Mouse (Mus musculus) cerebellum, adult 11 months (tissue): ENCODE data around the gene Uvrag.

Experiments used
- DNase-seq: peaks from one replicate; pipeline ENCODE4 v3.0.0; 2022

Uvrag gene

DNA sequence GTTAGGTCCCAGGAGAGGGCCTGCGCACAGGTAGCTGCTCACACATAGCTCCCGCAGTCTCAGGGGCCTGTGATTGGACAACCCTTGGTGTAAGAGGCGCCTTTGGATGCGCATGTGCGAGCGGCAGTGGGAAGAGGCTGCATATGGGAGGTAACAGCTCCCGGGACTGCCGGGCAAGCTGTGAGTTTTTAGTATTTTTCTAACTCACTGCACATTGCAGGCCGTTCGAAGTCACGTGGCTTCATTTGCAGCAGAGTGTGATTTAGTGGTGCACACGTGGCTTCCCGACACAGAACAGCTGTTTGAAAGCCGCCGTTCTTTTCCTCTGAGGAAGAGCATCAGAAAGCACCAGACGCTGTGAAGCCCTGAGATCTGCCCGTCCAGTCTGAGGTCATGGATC is 125.5 kb downstream of the Uvrag start:
- peak; percentile 42 for DNase-seq

DNA sequence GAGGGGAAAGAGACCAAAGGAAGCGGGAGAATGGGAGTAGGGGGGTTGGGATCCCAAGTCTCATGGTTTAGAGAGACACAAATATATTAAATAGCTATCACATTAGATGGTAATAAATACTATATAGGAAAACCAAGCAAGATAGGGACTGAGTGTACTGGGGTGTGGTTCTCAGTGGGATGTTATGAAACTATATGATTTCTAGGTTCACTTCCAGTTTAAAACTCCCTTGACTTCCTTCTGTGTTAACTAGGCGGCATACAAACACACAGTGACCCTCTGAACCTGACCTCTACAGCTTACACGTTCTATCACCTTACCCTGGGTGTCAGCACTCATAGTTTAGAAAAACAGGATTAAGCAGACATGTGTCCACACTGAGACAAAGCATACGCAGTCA is 126.3 kb downstream of the Uvrag start:
- DNase-seq, result no peak

DNA sequence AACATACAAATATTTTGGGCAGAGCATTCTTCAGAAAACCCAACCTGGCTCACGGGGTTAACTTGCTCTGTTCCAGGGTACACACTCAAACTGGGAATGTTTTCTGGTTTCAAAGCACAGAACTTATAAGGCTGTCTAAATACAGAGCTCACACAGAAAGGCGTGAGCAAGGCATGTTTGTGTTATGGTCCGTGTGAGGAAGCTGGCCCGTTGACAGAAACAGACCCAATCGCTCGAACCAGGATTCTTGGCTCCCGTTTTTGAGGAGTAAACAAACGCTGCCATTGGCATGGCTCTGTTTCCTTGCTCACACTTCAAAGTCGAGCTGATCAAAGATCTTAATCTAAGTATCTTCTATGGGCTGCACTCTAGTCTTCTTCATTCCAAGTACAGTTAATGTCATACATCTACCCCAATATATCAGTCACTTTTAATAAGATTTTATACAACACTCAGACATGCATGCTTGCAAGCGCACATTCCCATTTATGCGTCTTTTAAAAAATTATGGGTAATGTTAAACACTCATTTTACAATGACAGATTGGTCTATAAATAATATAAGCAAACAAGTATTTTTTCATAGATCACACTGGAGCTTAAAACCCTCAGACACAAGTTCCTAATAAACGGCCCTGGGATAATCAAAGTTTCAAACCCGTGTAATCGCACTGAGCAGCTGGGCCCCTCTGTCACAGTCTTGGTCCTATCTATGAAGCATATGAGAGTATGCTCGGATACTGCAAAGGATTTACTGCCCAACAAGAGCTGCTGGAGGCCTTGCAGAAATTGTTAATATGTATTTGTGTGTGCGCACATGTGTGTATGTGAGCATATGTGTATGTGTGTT is 133.2 kb downstream of the Uvrag start:
- DNase-seq, result no peak

DNA sequence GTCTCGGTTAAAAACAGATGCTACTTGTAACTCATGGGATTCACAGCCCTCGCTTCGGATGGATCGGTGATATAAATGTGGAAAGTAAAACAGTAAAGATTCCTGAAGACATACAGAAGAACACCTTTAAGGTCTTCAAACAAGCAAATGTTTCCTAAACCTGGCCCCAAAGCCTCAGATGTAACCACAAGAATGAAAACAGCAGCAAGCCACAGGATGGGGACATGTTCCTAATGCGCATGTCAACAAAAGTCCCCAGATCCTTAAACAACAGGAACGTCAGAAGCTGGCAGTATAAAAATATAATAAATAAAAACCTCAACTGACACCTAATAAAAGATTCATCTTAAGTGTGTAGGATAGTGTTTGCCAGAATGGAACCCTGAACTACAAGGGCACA is 137.7 kb downstream of the Uvrag start:
- no peak for DNase-seq

DNA sequence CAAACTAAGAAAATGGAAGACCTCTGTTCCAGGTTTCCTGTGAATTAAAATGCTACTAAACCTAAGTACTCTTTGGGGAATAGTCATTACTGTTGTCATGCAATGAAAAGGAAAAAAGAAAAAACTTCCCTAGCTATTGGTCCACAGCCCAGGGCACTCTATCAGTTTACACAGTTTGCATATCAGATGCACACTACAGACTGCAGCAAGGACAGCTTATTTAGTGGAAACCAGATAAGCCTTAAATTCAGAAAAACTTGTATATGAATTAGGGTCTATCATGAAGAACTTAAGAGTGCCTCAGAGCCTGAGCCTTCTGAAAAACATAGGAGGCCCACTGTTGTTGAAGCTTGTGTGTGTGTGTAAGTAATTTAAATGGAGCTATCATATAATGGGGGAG is 142.2 kb downstream of the Uvrag start:
- DNase-seq, result no peak

DNA sequence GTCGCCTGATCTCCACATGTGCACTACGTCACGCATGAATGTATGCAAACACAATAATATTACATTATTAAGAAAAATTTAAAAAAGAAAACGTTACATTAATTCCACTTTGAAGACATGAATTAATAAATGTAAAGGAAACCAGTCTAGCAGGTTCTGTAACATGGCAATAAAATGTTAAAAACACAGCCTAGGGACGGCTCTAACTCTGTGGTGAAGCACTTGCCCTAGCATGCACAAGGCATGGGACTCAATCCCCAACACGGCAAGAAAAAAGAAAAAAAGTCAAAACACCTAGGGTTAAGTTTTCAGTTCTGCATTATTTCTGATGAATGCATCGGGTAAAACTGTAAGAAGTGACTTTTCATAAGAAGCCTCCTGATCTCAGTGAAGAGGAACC is 143.2 kb downstream of the Uvrag start:
- DNase-seq, result no peak

DNA sequence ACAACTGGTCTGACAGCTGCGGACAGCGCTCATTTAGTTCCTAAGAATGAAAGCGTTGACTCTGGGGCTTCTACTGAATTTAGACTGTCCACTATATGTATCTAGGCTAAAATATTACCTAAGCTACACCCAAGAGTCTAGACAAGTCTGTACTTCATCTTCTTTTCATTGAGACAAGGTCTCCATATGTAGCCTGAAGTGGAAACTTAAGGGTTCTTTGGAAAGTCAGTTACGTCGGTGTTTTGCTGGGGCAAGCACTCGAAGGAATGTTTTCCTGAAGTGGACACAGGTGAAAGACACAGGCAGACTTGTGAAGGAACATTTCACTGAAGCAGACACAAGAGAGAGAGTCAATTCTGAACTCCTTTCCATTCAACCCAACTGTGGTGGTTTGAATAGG is 144.2 kb downstream of the Uvrag start:
- DNase-seq, result no peak

DNA sequence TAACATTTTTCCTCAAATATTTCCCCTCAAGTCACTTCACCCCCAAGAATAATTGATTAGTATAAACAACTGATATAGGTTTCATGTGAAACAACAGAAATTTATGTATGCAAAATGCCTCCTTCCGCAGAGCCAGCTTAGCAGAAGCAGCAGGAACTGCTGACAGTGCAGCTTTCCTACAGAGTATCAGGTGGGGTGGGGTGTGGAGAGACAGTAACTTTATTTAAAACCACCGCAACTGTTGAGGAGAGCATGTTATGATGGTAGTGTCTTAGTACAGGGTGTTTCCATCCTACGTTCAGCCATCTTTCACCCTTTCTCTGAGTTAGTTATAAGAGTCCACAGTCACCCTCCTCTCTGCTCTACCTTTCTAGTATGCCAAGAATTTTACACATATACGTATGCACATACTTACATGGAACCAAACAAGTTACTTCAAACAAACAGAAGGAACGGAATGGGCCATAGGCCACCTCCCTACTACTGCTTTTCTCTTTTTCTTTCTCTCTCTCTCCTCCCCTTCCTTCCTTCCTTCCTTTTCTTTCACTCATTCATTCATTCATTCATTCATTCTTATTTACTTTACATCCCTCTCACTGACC is 145.7 kb downstream of the Uvrag start:
- no peak for DNase-seq

DNA sequence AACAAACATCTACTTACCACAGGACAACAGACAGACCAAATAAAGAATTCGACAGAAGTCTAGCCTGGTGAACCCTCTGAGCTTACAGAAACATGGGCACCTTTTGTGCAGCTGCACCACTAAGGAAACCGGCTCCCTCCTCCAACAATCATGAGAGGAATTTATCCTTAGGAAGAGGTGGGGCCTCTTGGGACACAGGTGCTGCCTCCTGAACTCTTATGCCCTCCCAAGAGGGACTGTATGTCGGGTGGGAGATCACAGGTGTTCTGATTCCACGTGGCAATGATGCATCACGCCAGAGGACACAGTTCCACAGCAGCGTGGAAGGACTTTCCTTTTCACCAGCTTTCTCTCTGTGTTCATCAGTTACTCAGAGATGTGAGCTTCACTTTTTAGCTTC is 146.8 kb downstream of the Uvrag start:
- no peak for DNase-seq

DNA sequence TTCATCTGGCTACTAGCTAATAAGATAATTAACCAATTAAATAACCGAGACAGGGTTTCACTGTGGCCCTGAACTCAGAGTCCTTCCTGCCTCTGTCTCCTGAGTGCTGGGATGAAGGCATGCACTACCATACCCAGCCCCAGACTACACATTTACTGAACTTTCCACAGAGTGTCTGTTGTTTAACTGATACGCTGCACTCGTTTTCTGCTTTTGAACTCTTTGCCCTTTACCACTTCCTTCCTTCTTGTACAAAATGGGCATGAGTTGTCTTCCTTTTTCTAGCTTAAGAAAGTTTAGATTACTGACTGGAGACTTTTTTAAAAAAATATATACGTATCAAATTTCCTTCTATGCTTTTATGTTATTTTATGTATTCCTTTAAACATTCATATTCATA is 147.5 kb downstream of the Uvrag start:
- no peak for DNase-seq

DNA sequence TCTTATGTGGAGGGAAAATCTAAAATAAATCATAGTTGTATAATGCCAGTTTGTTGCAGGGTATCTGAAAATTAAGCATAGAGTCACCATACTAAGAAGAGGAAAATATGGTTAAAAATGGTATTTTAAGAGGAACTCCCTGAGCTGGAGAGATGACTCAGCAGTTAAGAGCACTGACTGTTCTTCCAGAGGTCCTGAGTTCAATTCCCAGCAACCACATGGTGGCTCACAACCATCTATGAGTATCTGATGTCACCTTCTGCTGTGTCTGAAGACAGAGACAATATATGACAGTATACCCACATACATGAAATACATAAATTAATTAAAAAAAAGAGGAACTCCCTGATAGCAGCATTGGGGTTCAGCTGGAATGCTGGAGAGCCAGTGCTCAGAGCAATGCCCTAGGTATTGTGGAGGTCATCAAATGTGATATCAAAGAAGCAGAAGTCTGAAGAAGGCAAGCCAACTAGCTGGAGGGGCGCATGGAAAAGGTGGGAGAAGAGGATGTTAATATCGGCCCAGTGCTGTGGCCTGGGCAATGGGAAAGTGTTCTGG is 149.7 kb downstream of the Uvrag start:
- no peak for DNase-seq

DNA sequence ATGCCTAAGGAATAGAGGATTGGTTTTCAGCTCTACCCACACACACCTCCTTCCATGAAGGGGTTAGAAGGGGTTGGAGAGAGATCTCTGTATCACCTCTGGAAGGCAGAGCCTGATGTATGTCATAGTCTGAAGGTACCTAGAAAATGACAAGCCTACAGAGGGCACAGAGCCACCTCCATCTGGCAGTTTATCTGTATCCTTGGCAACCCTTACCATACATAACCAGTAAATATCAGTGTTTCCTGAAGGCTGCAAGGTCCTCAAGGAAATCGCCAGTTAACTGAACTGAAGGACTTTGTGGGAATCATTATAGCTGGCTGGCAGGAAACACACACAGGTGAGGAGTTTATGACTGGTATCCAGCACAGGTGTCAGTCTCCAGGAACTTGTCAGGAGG is 150.4 kb downstream of the Uvrag start:
- no peak for DNase-seq

DNA sequence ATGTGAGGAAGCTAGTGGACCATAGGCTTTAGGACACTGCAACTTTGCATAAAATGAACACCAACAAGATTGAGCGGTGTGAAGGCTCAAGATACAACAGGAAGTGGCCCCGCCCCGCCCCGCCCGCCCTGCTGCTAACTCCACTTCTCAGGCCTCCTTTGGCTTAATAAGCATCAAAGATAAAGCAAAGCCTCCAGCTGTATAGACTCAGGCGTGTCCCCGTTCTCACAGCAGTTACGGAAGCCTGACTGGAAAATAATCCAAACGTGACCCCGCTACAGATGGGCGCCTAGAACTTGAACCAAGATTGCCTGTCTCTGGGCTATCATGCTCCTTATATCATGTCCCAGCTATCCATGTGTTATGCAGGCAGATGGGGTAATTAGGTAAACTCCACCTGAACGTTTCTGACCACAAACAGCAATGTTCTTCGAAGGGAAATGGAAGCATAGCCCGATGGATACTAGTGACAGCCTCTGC is 153.9 kb downstream of the Uvrag start:
- DNase-seq, result no peak

DNA sequence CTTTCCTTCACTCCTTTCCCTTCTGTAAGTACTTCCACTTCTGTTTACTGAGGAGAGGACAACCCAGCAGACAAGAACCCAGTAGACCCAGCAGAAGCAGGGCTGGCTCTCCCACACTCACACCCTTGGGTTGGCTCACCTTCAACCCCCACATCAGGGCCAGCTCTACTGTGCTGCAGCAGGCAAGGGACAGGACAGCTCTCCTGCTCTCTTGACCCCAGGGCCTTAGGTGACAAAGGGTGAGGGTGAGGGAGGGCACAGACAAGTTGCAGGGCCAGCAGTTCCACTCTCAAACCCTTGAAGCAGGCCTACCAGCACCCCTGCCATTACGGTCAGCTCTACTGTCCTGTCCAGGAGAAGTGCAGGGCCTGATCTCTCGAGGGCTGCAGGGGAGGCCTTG is 155.0 kb downstream of the Uvrag start:
- DNase-seq, result no peak

DNA sequence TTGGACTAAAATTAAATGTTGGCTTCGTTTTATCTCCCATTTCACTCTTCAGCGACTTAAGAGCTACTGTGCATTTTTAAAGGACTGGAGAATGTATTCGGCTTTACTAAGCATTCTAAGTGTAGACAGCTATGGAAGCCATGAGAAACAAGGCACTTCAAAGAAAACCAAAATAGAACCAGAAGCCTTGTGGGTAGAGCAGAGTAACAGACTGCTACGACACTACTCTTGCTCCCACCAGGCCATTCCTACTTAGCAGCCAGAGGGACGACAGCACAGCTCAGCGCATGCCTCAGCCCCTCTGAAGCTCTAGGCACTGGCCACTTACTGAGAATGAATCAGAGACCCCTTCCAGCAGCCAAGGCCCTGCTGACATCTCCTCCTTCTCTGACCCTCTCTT is 155.5 kb downstream of the Uvrag start:
- DNase-seq, result no peak

DNA sequence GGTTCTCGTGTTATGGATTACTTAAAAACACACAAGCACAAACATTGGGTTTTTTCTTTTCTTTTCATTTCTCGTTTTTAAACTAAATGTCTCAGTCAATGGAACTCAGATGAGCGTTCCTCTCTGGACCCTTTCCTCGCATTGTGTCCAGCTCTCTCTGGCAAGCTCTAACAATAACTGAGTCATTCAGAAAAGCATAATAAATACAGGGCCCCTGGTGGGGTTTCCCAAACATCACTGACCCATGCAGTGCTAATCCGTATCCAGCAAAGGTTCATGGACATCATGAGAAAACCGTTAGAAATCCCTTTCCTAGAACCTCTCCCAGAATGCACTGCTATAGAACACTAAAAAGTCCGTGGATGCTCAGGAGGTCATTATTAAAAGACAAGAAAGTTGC is 156.6 kb downstream of the Uvrag start:
- no peak for DNase-seq

DNA sequence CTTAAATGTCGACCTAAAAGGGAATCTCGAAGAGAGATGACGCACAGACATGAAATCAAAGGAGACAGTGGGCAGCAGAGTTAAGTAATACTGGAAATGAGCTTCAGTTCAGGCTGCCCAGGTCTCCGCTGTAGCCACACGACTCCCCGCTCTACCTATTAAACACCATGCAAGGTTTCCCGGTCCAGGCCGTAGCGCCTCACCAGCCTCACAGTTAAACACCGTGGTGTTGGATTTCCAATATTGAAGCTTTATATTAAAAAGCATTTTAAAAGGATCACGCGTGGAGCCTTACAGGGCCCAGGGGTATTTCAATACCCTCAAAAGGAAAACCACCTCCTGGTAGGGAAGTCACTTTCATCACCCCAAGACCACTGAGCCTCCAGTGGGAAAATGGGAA is 157.9 kb downstream of the Uvrag start:
- no peak for DNase-seq

DNA sequence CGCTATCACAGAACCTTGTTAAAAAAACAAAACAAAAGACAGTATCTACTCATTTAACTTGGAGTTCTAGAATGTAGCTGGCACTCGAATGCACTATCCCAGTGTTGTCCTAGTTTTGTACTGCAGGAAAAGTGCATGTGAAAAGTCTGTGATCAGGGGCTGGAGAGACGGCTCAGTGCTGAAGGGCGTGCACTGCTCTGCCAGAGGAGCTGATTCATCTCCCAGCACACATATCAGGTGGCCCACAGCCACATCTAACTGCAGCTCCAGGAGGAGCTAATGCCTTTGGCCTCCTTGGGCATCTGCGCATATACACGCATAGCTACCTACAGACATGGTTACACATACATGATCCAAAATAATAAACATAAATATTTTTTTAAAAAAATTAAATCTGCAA is 159.5 kb downstream of the Uvrag start:
- DNase-seq, result no peak

DNA sequence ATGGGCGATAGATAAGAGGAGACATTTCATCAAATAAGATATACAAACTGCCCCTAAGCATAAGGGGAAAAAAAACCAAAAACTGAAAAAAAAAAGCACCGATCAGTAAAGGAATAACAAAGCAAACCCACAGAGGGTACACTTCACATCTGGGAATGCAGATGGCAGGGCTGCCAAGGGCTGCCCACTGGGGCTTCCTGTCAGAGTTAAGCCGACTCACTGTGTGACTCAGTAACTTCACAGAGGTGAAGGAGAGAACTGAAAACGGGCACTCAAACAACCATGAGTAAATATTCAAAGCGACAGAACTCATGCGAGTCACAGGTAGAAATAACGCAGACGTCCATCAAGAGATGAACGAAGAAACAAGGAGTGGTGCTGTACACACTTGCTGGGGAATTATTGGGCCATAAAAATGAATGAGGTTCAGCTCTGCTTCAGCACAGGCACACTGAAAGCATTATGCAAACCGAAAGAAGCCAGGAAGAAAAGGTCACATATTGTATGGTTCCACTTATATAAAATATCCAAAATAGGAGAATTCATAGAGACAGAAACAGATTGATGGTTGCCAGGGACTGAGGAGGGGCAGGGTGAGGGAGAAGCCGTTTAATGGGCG is 164.0 kb downstream of the Uvrag start:
- DNase-seq, result no peak

DNA sequence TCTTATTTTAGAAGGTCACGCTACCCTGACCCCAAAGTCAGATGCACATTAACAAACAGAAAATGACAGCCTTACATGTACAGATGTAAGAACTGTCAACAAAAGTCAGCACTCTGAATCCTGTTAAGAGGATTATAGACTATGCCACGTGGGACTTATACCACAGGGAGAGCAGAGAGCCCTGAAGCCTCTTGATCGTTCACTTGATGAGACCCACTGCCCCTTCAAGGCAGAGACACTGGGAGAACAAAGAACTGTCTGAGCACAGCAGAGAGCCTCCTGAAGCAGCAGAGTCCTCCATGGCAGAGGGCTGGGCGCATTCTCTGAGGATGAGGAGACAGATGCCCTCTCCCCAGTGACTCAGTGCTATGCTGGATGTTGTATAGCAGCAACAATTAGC is 166.4 kb downstream of the Uvrag start:
- no peak for DNase-seq

DNA sequence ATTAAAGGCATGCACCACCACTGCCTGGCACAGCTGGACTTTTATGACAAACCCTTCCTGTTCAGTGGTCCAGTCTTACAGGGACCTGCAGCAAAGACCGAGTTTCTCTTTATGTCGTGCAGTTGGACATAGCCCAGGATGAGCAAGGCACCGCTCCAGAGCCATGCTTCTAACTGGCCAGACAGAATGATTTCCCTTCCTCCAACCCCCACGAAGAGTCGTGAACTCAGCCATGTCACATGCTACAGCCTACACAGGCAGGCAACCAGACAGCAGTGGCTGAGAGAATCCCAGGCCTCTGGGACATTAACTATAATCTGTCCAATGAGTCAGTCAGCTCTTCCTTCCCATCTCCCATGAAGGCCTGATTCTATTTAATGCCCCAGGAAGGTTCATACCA is 170.2 kb downstream of the Uvrag start:
- DNase-seq, result no peak

DNA sequence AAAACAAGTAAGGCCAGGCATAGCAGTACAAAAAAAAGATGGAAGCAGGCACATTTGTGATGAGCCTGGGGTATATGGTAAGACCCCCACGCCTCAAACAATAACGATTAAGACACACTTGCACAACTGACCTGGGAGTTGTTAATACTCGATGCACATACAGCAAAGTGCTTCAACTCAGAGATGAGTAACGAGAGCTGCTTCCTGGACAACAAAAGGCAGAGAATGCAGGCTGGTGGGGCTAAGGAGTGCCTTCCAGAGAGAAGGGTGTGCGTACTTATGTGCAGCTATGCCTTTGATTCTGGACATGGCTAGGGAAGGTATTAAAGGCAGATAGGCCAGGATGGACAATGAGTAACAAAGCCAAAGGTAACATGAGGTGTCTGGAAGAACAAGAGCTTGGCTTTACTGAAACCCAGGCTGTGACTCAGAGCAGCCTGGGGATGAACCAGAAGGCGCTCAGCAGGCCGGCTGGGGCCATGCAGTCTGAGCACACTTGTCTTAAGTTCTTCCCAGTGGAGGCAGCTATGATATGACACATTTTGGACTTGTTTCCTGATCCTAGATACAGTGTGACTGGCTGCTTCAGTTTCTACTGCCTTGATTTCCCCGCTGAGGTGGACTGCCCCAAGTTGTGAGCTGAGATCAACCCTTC is 172.1 kb downstream of the Uvrag start:
- peak; percentile 47 for DNase-seq

DNA sequence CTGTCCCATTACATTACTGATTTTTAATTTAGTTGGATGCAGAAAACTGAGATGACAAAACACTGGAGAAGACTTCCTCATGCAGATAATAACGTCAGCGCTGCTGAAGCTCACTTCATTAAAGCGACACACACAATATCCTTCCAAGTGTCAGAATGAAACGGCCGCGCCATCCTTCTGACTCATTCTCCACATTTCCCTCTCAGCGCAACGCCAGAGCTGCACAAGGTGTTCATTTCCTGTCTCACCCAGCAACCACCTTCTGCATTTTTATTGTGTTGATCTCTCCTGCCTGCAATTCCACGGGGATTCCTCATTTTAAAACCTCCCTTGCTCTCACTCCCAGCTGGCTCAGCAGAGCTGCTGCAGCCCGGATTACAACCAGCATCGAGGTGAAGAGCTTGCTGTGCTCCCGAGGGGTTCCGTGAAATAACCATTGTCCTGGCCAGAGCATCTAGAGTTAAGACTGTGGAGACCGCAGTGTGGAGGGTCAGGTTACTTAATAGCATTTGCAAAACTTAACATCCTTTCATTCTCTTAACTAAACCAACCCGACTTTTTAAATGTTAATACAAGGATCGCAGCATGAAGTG is 172.8 kb downstream of the Uvrag start:
- DNase-seq, result no peak
